Mouse (Mus musculus): ENCODE measurements around the gene AC124108.1.

DNA sequence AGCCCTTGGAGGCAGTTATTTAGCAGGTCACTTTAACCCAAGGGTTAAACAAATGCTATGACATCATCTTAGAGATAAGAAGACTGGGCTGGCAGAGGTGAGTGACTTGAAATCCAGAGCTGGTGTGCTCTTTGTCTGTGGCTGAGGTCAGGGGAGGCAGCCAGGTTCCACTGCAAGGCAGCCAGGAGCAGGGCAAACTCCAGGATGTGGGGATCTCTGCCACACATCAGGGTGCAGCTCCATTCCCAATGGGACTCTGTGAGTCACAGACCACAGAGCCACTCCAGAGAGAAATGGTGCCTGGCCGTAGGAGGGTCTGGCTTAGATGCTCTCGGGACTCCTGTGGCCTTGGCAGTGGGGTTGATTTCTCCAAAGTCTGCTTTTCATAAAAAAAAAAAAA is 39.3 kb upstream of the AC124108.1 start:
- no peak for TF ChIP-seq CTCF (IDR thresholded peaks at IDR 0.05; ENCODE audit: control insufficient read depth, insufficient read depth, insufficient read length)
- no peak for TF ChIP-seq CEBPB (IDR thresholded peaks at IDR 0.05; ENCODE audit: low read depth)
- no peak for TF ChIP-seq USF1 (IDR thresholded peaks at IDR 0.05; ENCODE audit: low read depth)

Data from C2C12 (cell line).